In the genomic region with DNA sequence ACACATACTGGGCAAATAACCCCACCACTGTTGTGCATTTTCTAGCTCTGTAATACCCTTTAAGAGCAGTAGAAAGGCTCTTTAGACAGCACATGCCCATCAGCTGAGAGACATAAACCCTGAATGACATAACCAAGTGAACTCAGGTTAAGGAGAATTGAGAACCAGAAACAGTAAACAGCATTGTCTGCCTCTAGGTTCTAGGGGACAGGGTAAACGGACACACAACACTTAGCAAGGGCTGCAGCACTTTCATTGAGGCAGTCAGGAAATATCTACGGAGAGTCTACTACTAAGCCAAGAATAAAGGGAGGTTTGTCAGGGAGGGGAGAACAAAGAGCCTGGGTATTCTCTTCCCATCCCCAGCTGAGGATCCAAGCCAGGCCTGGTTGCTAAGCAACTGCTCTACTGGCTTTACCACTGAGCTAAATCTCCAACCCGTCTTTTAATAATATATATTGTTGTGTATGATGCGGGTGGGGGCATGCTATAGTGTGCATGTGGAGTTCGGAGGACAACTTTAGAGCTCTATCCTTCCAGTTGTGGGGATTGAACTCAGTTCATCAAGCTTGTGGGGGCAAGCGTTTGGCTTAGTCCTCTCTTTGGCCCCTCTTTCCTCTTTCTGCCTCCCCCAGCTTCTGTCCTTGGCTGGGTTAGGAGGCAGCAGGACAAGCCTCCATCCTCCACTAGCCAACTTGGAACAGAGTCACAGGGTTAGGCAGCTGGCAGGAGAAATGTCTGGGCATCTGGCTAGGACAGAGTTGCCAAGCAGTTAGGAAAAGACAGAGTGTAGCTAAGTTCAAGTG, we compare ENCODE assay signal across 11 mouse cellular contexts. TPM values are rescaled to one million over a fixed set of nuclear protein-coding genes. Genes with fewer than 3 reads are reported as not detected.
DNase-seq lines count a peak whose midpoint lies in the region; ATAC-seq and TF ChIP-seq lines count a peak whose summit lies in the region.
"Had no signal": no experiment of that assay in that cellular context is flagged by ENCODE, and none has a peak within 500 bp of the region (broad histone marks: within the 10 kb centered on the region; RNA-seq: fewer than 3 reads in every experiment).

No protein-coding gene starts in this region.

- H3K4me3 ChIP-seq in kidney, adult 2 months (ENCODE audit: insufficient read depth, low read depth, low read length): no peak overlapping the region
- no peak overlapping the region for H3K4me3 ChIP-seq in gastrocnemius, adult 2 months
- no peak overlapping the region for H3K4me3 ChIP-seq in layer of hippocampus, adult 2 months
- H3K4me3 ChIP-seq: erythroblast, embryonic 14.5 days; liver, embryonic 13.5 days had no signal

- TF ChIP-seq CTCF in kidney, adult 2 months (conservative IDR thresholded peaks at IDR 0.05; ENCODE audit: insufficient read depth, insufficient read length, low read depth, low read length): no peak
- TF ChIP-seq CTCF in gastrocnemius, adult 2 months (IDR thresholded peaks at IDR 0.05): no peak
- TF ChIP-seq CTCF in layer of hippocampus, adult 2 months (conservative IDR thresholded peaks at IDR 0.05): no peak

- ATAC-seq in inflammation-experienced regulatory T-cells, adult 6 months: no peak
- ATAC-seq: Patski had no signal

- H3K27me3 ChIP-seq in kidney, adult 2 months (replicated peaks; ENCODE audit: control insufficient read depth, insufficient read depth, low read length): no peaks in the 10 kb centered on the region
- H3K27me3 ChIP-seq: liver, embryonic 13.5 days had no signal

- H3K4me1 ChIP-seq in kidney, adult 2 months (ENCODE audit: control insufficient read depth, insufficient read depth, low read length): no peaks in the 10 kb centered on the region

- H3K36me3 ChIP-seq in kidney, adult 2 months (ENCODE audit: control insufficient read depth, insufficient read depth, low read length): no peaks in the 10 kb centered on the region
- H3K36me3 ChIP-seq: liver, embryonic 13.5 days had no signal

- H3K27ac ChIP-seq in kidney, adult 2 months (ENCODE audit: insufficient read depth, low read depth, low read length): no peak overlapping the region
- peak overlapping the region; percentile 60 for H3K27ac ChIP-seq in gastrocnemius, adult 2 months
- peak overlapping the region; percentile 48; the same call in 1 of the 2 replicates for H3K27ac ChIP-seq in layer of hippocampus, adult 2 months
- H3K27ac ChIP-seq: liver, embryonic 13.5 days had no signal

- intact Hi-C loops in gastrocnemius, adult 2 months (cut with DNase I): no loop called here

- WGBS in kidney, adult 2 months: 66% methylated on average over 6 of the region's 6 CpGs

- TF ChIP-seq POLR2A in kidney, adult 2 months (IDR thresholded peaks at IDR 0.05; ENCODE audit: low read depth, low read length): no peak

- peak; percentile 7 for DNase-seq in kidney, adult 2 months
- no peak for DNase-seq in kidney, adult 9 months
- DNase-seq in gastrocnemius, adult 2 months: peak; percentile 83
- peak; percentile 42 to 66 for DNase-seq in layer of hippocampus, adult 2 months (ENCODE audit: low spot score in 2 of 2)
- peak; percentile 37 for DNase-seq in ovary, postnatal 14 days (ENCODE audit: low spot score)
- no peak for DNase-seq in thymus, adult 18-20 months
- no peak for DNase-seq in urinary bladder, postnatal 14 days (ENCODE audit: low spot score)
- DNase-seq: liver, embryonic 13.5 days had no signal

RNA-seq across cellular contexts. Expression of gene Hilpda, which starts 8.4 kb away (rescaled TPM):
- polyA plus RNA-seq in kidney, adult 2 months (2012; rRNA removed): 6.5 and 7.4 TPM in 2 replicates
- total RNA-seq in gastrocnemius, adult 2 months (2021): 1 to 10 TPM; 2.9 to 4.0 TPM
- 1 to 10 TPM; 6.4 to 6.6 TPM for total RNA-seq in layer of hippocampus, adult 2 months (2021)
- 10 to 100 TPM; 19.9 to 29.7 (median 25.6) TPM for polyA plus RNA-seq in inflammation-experienced regulatory T-cells, adult 6 months (2017; shearing (Covaris generic))

RNA-seq across cellular contexts. Expression of gene Fam71f2, which starts 15.5 kb away (rescaled TPM):
- 0.39 and 0.45 TPM in 2 replicates for polyA plus RNA-seq in kidney, adult 2 months (2012; rRNA removed)
- total RNA-seq in gastrocnemius, adult 2 months (2021): under 1 TPM in 1 of 2 experiments, not detected in 1; 0.25 TPM
- total RNA-seq in layer of hippocampus, adult 2 months (2021): under 1 TPM; 0.51 to 0.56 TPM
- polyA plus RNA-seq in inflammation-experienced regulatory T-cells, adult 6 months (2017; shearing (Covaris generic)): under 1 TPM in 1 of 3 experiments, not detected in 2; 0.50 TPM
- polyA plus RNA-seq: erythroblast, embryonic 14.5 days had no signal

RNA-seq across cellular contexts. Expression of gene Impdh1, which starts 47.7 kb away (rescaled TPM):
- 16.8 and 17.7 TPM in 2 replicates for polyA plus RNA-seq in kidney, adult 2 months (2012; rRNA removed)
- total RNA-seq in gastrocnemius, adult 2 months (2021): 10 to 100 TPM in 1 of 2 experiments, 1 to 10 TPM in 1; 9.9 to 10.3 TPM
- total RNA-seq in layer of hippocampus, adult 2 months (2021): 10 to 100 TPM; 40.7 to 47.5 TPM
- polyA plus RNA-seq in inflammation-experienced regulatory T-cells, adult 6 months (2017; shearing (Covaris generic)): 10 to 100 TPM; 10.7 to 21.0 (median 14.8) TPM

RNA-seq across cellular contexts. Expression of gene Fam71f1, which starts 55.1 kb away (rescaled TPM):
- polyA plus RNA-seq in kidney, adult 2 months (2012; rRNA removed): 0.11 TPM in 1 of 2 replicates, not detected in the other
- not detected for total RNA-seq in gastrocnemius, adult 2 months (2021)
- total RNA-seq in layer of hippocampus, adult 2 months (2021): not detected
- not detected for polyA plus RNA-seq in inflammation-experienced regulatory T-cells, adult 6 months (2017; shearing (Covaris generic))
- polyA plus RNA-seq: erythroblast, embryonic 14.5 days; liver, embryonic 13.5 days had no signal

Comparison
In these comparisons a context has a peak if more than half of its experiments do, and no peak if none do; other contexts are left out.
1. DNase-seq: peak in kidney, adult 2 months (single experiment), gastrocnemius, adult 2 months (single experiment), layer of hippocampus, adult 2 months (2 of 2) and ovary, postnatal 14 days (single experiment); none in kidney, adult 9 months (single experiment), thymus, adult 18-20 months (0 of 2) and urinary bladder, postnatal 14 days (single experiment).